Mouse (Mus musculus): ENCODE measurements at regions not wholly inside any gene's neighbourhood (a gene's known extent, or its start where the extent isn't known, plus 50 kb on each side); places are given as distances from the start of the nearest gene placed in this dataset.

DNA sequence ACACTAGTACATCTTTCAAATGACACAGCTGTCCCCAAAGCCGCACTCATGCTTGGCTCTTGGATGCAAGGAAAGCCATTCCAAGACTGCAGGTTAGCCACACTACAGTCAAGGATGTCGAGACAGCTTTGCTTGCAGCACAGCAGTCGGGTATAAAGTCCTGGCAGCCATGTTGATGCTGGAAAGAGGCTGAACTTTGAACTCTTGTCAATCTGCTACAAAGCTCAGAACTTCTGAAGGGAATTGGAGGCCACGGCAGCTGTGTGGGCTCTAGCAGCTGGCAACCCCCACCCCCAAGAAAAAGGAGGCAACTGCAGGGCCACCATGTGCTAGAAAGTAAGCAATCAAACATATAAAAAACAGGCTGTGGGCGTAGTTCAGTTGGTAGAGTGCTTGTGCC lies 90.0 kb upstream of the Zcchc2 start:
- Histone ChIP-seq H3K36me3 (ENCODE audit: insufficient read depth) (no peaks in the 10 kb centered on the region), H3K4me2 (no peak overlapping the region), H3K4me3 (ENCODE audit: low read depth, low read length) (no peak overlapping the region), H3K27ac (ENCODE audit: low read depth) (no peak overlapping the region), H3K27me3 (ENCODE audit: insufficient read depth, low read length) (no peaks in the 10 kb centered on the region), H3K9me3 (ENCODE audit: low read depth, low read length) (no peaks in the 10 kb centered on the region), H3K4me1 (ENCODE audit: insufficient read depth) (no peaks in the 10 kb centered on the region), H3K9ac (no peak overlapping the region)
- 56% methylated on average over 5 of the region's 5 CpGs for WGBS
- TF ChIP-seq CTCF (IDR thresholded peaks at IDR 0.05; ENCODE audit: low read depth) = no peak
- DNase-seq = no peak
- no peak for ATAC-seq (ENCODE audit: insufficient read depth)

DNA sequence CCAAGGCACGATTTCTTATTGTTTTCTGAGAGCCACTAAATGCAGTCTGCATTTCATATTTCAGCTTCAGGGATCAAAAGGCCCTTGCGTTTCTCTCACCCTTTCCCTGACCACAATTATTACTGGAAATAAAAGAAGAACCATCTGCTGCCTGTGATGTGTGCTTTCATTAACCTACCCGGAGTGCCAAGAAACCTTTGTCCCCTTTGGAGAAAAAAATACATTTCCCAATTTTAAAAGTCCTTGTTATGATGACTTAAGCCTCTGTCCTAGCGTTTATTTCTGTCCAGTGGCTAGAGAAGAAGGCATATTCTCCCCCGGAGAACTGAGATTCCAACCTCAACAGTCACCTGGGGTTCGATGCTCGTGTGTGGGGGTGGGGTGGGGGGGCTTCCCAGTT lies 89.3 kb upstream of the Zcchc2 start:
- Histone ChIP-seq H3K4me3 (ENCODE audit: low read depth, low read length) (no peak overlapping the region), H3K9ac (no peak overlapping the region), H3K4me2 (no peak overlapping the region), H3K27ac (ENCODE audit: low read depth) (no peak overlapping the region), H3K27me3 (ENCODE audit: insufficient read depth, low read length) (no peaks in the 10 kb centered on the region), H3K4me1 (ENCODE audit: insufficient read depth) (no peaks in the 10 kb centered on the region), H3K9me3 (ENCODE audit: low read depth, low read length) (no peaks in the 10 kb centered on the region), H3K36me3 (ENCODE audit: insufficient read depth) (no peaks in the 10 kb centered on the region)
- DNase-seq (no peak), ATAC-seq (ENCODE audit: insufficient read depth) (no peak)
- WGBS = 58% methylated on average over 7 of the region's 7 CpGs
- no peak for TF ChIP-seq CTCF (IDR thresholded peaks at IDR 0.05; ENCODE audit: low read depth)

DNA sequence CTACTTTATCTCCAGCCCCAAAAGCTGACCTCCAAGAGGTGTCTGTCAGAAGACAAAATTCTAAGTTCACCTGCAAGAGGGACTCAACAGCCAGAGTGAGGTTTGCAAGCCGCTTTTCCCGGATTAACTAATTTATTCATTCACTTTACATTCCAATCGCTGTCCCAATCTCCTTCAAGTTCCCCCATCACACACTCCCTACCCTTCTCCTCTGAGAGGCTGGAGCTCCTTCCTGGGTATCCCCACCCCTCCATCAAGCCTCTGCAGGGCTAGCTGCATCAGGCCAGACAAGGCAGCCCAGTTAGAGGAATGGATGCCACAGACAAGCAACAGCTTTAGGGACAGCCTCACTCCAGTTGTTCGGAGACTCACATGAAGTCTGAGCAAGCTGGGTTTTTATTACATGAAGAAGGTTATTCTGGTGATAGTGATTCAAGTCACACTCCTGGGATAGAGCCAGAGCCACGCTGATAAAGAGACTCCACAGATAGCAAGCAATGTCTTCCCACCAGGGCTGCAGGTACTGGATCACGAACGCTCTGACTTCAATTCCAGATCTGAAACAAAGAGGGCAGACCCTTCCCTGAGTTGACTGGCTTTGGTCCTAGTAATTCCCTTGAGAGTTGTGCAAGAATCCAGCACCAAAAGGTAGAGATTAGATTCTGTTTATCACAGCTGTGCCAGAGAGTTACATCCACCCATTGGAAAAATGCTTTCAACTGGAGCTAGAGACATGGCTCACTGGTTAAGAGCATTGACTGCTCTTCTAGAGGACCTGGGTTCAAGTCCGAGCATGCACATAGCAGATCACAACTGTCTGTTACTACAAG lies 86.7 kb upstream of the Zcchc2 start:
- TF ChIP-seq CTCF (IDR thresholded peaks at IDR 0.05; ENCODE audit: low read depth) = no peak
- no peak for ATAC-seq (ENCODE audit: insufficient read depth)
- no peaks in the 10 kb centered on the region for H3K9me3 ChIP-seq (ENCODE audit: low read depth, low read length)
- H3K27me3 ChIP-seq (ENCODE audit: insufficient read depth, low read length) = no peaks in the 10 kb centered on the region
- no peaks in the 10 kb centered on the region for H3K36me3 ChIP-seq (ENCODE audit: insufficient read depth)
- WGBS = 64% methylated on average over 8 of the region's 8 CpGs
- DNase-seq = no peak
- no peak overlapping the region for H3K4me2 ChIP-seq
- H3K4me1 ChIP-seq (ENCODE audit: insufficient read depth) = no peaks in the 10 kb centered on the region
- no peak overlapping the region for H3K4me3 ChIP-seq (ENCODE audit: low read depth, low read length)
- no peak overlapping the region for H3K27ac ChIP-seq (ENCODE audit: low read depth)
- no peak overlapping the region for H3K9ac ChIP-seq

DNA sequence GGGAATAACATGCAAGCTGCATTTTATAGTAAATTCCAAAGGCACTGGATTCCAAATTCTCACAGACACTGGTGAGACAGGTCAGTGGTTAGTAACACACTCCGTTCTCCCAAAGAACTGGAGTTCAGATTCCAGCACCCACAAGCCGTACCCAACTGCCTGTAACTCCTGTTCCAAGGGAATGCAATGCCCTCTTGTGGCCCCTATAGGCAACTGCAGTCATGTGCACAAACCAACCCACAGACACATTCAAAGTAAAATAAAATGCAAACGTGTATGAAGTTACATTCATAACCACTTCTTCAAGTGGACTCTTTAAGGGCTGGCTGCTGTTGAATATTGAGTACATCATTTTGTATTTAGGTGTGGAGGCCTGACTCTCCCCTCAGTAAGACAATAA lies 85.5 kb upstream of the Zcchc2 start:
- H3K4me3 ChIP-seq (ENCODE audit: low read depth, low read length) = no peak overlapping the region
- no peak overlapping the region for H3K9ac ChIP-seq
- no peak overlapping the region for H3K27ac ChIP-seq (ENCODE audit: low read depth)
- no peaks in the 10 kb centered on the region for H3K27me3 ChIP-seq (ENCODE audit: insufficient read depth, low read length)
- DNase-seq (no peak), ATAC-seq (ENCODE audit: insufficient read depth) (no peak)
- no peak overlapping the region for H3K4me2 ChIP-seq
- peak; percentile 46 for TF ChIP-seq CTCF (IDR thresholded peaks at IDR 0.05; ENCODE audit: low read depth)
- H3K9me3 ChIP-seq (ENCODE audit: low read depth, low read length) = no peaks in the 10 kb centered on the region
- H3K36me3 ChIP-seq (ENCODE audit: insufficient read depth) = no peaks in the 10 kb centered on the region
- 87% methylated on average over 3 of the region's 3 CpGs for WGBS
- no peaks in the 10 kb centered on the region for H3K4me1 ChIP-seq (ENCODE audit: insufficient read depth)

DNA sequence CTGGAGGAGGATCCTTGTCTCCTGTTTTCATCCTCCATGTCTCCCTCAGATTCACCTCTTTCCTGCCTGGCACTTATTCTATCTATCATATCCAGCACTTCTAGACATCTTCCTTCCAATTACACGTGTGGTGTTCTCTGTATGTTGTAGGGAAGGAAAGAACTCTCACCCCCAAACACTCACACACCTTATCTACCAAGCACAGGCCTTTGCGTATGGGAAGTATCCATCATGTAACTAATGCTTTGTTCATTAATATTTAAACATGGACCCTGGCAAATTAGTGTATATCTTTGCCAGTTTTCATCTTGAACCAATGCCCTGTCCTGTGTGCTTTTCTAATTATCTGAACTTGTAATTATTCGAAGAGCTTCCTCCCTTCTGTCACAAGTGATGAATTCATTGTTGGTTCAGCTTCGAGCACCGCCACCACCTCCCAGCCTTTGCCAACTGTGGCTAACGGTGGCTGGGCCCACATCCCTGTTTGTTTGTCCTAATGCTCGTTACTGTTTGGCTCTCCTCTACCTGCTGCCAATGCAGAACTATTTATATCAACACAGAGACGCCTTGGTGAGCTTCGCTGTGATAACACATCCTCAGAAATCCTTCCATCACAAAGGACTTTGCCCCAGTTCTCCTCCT lies 84.3 kb upstream of the Zcchc2 start:
- ATAC-seq (ENCODE audit: insufficient read depth) (no peak), DNase-seq (no peak)
- H3K9me3 ChIP-seq (ENCODE audit: low read depth, low read length) = no peaks in the 10 kb centered on the region
- no peaks in the 10 kb centered on the region for H3K36me3 ChIP-seq (ENCODE audit: insufficient read depth)
- H3K27me3 ChIP-seq (ENCODE audit: insufficient read depth, low read length) = no peaks in the 10 kb centered on the region
- WGBS = 40% methylated on average over 9 of the region's 9 CpGs
- no peak for TF ChIP-seq CTCF (IDR thresholded peaks at IDR 0.05; ENCODE audit: low read depth)
- no peak overlapping the region for H3K4me2 ChIP-seq
- H3K9ac ChIP-seq = no peak overlapping the region
- H3K4me3 ChIP-seq (ENCODE audit: low read depth, low read length) = no peak overlapping the region
- H3K27ac ChIP-seq (ENCODE audit: low read depth) = no peak overlapping the region
- H3K4me1 ChIP-seq (ENCODE audit: insufficient read depth) = no peaks in the 10 kb centered on the region

DNA sequence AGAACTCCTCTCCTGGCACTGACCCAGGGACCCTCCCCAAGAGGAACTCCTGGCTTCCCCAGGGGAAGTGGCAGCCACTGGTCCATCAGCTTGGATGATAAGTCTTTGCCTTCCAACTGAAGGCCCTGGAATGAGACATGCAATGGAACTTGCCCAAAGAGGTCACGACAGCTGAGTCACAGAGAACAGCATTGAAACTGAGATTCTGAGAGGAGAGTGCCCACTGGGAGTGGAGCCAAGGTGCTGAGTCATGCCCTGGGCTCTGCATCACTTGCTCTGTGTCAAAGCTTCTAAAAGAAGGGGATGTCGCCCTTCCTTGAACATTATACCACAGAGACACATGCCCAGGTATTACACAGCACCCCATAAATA lies 83.8 kb upstream of the Zcchc2 start:
- H3K4me2 ChIP-seq = no peak overlapping the region
- H3K4me1 ChIP-seq (ENCODE audit: insufficient read depth) = no peaks in the 10 kb centered on the region
- no peaks in the 10 kb centered on the region for H3K9me3 ChIP-seq (ENCODE audit: low read depth, low read length)
- ATAC-seq (ENCODE audit: insufficient read depth) = no peak; the same call in 1 of the 2 replicates
- H3K27me3 ChIP-seq (ENCODE audit: insufficient read depth, low read length) = no peaks in the 10 kb centered on the region
- WGBS = 74% methylated on average over 2 of the region's 2 CpGs
- H3K4me3 ChIP-seq (ENCODE audit: low read depth, low read length) = no peak overlapping the region
- no peak overlapping the region for H3K27ac ChIP-seq (ENCODE audit: low read depth)
- no peak overlapping the region for H3K9ac ChIP-seq
- no peak for TF ChIP-seq CTCF (IDR thresholded peaks at IDR 0.05; ENCODE audit: low read depth)
- H3K36me3 ChIP-seq (ENCODE audit: insufficient read depth) = no peaks in the 10 kb centered on the region
- DNase-seq = peak; percentile 21

DNA sequence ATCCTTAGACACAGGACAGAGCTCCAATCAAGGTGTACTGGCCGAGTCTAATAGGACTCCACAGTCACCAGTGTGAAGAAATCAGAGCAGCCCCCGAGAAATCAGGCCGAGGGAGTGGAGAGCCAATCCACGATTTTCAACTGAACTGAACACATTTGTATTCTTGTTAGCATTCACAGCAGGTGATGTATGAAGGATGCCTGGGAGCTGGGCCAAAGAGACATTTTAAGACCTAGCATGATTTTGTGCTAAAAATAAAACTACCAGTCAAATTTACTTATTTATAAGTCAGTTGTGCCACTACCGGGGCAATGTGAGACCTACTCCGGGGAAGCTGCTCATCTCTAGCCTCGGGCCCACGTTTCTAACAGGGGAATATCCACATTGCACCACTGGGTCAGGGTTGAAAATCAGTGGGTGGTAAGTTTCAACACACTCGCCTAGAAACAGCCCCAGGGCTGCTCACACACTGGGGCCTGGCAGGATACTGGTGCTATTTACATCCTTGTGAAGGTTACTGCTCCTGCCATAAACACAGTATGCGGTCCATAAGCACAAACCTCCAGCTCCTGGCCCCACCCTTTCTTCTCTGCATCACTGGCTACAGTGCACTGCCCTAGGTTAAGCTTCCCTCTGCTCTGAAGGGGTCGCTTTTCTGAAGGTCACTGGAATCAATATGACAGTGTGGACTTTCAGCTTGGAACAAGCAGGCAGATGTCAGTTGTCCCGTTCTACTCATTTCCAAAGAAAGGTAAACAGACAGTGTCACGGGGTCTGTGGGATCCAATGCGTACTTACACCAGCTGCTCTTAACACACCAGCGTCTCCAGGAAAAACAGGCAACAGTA lies 82.0 kb upstream of the Zcchc2 start:
- WGBS = 33% methylated on average over 15 of the region's 15 CpGs
- no peak overlapping the region for H3K4me3 ChIP-seq (ENCODE audit: low read depth, low read length)
- DNase-seq (peak; percentile 12), ATAC-seq (ENCODE audit: insufficient read depth) (peak; percentile 39; the same call in 1 of the 2 replicates)
- H3K27me3 ChIP-seq (ENCODE audit: insufficient read depth, low read length) = no peaks in the 10 kb centered on the region
- H3K4me1 ChIP-seq (ENCODE audit: insufficient read depth) = no peaks in the 10 kb centered on the region
- H3K36me3 ChIP-seq (ENCODE audit: insufficient read depth) = no peaks in the 10 kb centered on the region
- H3K4me2 ChIP-seq = no peak overlapping the region
- TF ChIP-seq CTCF (IDR thresholded peaks at IDR 0.05; ENCODE audit: low read depth) = no peak
- no peaks in the 10 kb centered on the region for H3K9me3 ChIP-seq (ENCODE audit: low read depth, low read length)
- H3K27ac ChIP-seq (ENCODE audit: low read depth) = no peak overlapping the region
- no peak overlapping the region for H3K9ac ChIP-seq
